Mouse (Mus musculus) embryonic fibroblast, embryonic 13.5 days (primary cell): ENCODE results near the gene Htr5b.

ENCODE experiments used
- CTCF ChIP-seq: IDR thresholded peaks from 2 replicates; pipeline ENCODE4 v1.5.1; 2011; ENCODE audit warnings: mild to moderate bottlenecking, control low read depth, low read length, moderate library complexity, borderline replicate concordance; ENCODE audit not compliant: insufficient read depth
- POLR2A ChIP-seq: IDR thresholded peaks from 2 replicates; pipeline ENCODE4 v1.6.1; 2011; ENCODE audit warnings: low read depth, mild to moderate bottlenecking, control low read depth, low read length, moderate library complexity

DNA sequence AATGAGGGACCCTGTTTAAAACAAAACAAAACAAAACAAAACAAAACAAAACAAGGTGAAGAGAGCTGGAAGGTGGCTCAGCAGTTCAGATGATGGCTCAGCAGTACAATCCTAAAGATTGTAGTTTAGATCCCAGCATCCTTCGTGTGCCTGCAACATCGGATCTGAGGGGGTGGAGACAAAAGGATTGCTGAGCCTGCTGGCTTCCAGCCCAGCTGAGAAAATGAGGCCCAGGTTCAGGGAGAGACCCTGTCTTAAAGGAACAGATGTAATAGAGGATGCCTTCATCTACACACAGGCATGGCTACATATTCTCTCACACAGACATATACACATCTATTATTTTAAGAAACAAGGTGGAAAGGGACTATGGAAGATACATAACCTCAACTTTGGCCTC, 17.1 kb downstream of the Htr5b start:
- no peak for TF ChIP-seq CTCF
- TF ChIP-seq POLR2A: no peak
